Mouse (Mus musculus): ENCODE measurements around the gene Ang2. TPM values are rescaled to one million over a fixed set of nuclear protein-coding genes. Genes with fewer than 3 reads are reported as not detected.

The Ang2 gene
- polyA plus RNA-seq (2014; fragmentation: Illumina TruSeq; extraction: RNeasy Lipid Tissue Mini Kit (QIAGEN cat#74804); ENCODE audit: low read depth, low replicate concordance) = not detected

DNA sequence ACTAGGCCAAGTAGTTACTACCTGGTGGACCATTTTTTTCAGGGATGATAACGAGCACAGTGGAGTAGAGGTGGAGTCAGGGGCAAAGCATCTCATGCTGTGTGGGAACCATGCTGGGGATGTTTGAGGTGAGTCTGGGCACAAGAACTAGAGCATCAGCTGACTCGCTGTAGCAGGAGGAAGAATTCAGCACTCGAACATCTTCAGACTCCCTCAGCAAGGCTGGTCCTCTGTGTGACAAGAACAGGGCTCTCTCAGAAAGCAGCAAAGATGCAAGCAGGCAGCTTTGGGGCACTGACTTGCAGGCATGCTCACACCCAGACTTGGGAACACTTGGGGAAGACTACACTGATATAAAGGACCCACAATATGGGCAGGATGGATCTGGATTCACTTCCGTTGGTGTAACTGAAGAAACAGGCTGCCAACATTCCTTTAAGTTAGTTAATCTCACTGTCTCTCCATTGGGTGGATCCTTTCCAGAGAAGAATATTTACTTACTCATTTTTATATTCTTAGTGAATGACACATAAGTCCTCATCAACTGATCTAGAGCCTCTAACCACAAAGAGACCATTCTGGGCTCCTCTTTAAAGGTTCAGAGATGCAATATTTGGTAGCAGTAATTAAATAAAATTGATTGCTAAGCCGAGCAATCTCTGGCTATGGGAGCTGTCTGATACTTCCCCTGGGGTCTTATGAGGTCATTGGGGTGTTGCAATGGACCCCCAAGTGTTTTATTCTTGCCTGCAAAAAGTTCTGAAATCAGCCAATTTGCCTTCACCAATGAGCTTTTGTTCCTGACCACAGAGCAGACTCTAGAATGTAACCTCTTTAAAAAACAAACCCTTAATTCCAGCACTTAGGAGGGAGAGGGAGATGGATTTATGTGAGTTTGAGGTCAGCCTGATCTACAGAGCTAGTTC, at the start of gene Ang2:
TSS of gene Ang2 (minus strand) at position 51 of the 926 bp plus-strand sequence.

DNA sequence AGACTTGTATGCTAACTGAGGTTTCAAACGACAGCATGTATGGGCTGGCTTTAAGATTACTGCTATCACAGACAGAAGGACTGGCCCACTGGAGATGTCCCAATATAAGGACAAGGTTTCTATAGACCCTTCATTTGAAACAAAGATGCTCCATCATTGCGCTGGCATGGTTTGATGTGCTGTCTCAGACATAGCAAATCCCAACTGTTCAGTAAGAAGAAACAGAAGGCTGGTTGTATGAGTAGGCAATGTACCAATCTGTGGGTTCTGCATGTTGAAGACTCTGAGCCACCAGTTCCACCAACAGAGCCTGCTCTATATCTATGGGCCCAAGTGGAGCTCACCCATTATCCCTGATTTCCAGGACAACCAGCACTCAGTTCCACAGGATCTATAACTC, 4.2 kb upstream of the Ang2 start, which contains the start of gene Ear14:
TSS of gene Ear14 (plus strand) at position 277 of the 400 bp plus-strand sequence.

DNA sequence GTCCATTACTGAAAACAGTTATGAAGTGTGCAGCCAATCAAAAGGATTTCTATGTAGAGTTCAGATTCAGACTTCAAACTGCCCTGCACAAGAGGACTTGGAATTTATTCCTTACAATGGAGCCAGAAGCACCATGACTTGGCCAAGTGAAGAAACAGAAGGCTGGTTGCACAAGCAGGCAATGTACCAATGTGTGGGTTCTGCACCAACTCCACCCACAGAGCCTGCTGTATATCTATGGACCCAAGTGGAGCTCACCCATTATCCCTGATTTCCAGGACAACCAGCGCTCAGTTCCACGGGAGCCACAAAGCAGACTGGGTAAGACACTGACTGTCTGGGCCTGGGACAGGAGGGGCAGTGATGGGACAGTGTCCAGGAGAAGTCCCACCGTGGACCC, 37.0 kb downstream of the Ang2 start, which contains the start of gene Rnase2b:
TSS of gene Rnase2b (plus strand) at position 285 of the 400 bp plus-strand sequence.

DNA sequence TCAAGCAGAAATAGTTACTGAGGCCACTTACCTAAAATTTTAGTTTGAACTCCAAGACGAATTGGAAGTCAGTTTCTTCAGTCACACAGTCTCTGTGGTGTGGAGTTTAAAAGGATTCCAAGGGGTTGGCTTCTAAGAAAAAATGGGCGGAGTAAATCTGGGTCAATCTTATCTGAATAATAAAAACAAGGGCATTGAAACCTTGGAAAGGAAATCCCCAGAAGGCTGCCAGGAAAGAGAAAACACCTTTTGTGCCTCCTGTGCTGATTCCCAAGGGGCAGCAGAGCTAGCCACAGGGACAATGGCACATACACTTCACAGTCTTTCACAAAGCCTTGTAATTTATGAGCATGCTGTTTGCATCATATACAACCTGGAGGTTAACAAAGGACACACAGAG, 52.3 kb downstream of the Ang2 start, which contains the start of gene Rnase1:
TSS of gene Rnase1 (minus strand) at position 101 of the 400 bp plus-strand sequence.

Other genes with a start within 250 kb of the Ang2 start
- not detected for gene Pnp2, start 243.2 kb downstream of the Ang2 start, polyA plus RNA-seq (2014; fragmentation: Illumina TruSeq; extraction: RNeasy Lipid Tissue Mini Kit (QIAGEN cat#74804); ENCODE audit: low read depth, low replicate concordance)
- not detected for gene Rnase10, start 191.4 kb downstream of the Ang2 start, polyA plus RNA-seq (2014; fragmentation: Illumina TruSeq; extraction: RNeasy Lipid Tissue Mini Kit (QIAGEN cat#74804); ENCODE audit: low read depth, low replicate concordance)
- gene Rnase9, start 157.3 kb downstream of the Ang2 start, polyA plus RNA-seq (2014; fragmentation: Illumina TruSeq; extraction: RNeasy Lipid Tissue Mini Kit (QIAGEN cat#74804); ENCODE audit: low read depth, low replicate concordance) = not detected
- not detected for gene Rnase11, start 149.0 kb downstream of the Ang2 start, polyA plus RNA-seq (2014; fragmentation: Illumina TruSeq; extraction: RNeasy Lipid Tissue Mini Kit (QIAGEN cat#74804); ENCODE audit: low read depth, low replicate concordance)
- gene Rnase12, start 141.5 kb downstream of the Ang2 start, polyA plus RNA-seq (2014; fragmentation: Illumina TruSeq; extraction: RNeasy Lipid Tissue Mini Kit (QIAGEN cat#74804); ENCODE audit: low read depth, low replicate concordance) = not detected
- not detected for gene Olfr750, start 124.7 kb downstream of the Ang2 start, polyA plus RNA-seq (2014; fragmentation: Illumina TruSeq; extraction: RNeasy Lipid Tissue Mini Kit (QIAGEN cat#74804); ENCODE audit: low read depth, low replicate concordance)
- 36.1 TPM for gene Rnase4, start 108.1 kb downstream of the Ang2 start, polyA plus RNA-seq (2014; fragmentation: Illumina TruSeq; extraction: RNeasy Lipid Tissue Mini Kit (QIAGEN cat#74804); ENCODE audit: low read depth, low replicate concordance)
- gene Ang, start 108.0 kb downstream of the Ang2 start, polyA plus RNA-seq (2014; fragmentation: Illumina TruSeq; extraction: RNeasy Lipid Tissue Mini Kit (QIAGEN cat#74804); ENCODE audit: low read depth, low replicate concordance) = 1.5 TPM
- 4.6 TPM for gene Eddm3b, start 84.7 kb downstream of the Ang2 start, polyA plus RNA-seq (2014; fragmentation: Illumina TruSeq; extraction: RNeasy Lipid Tissue Mini Kit (QIAGEN cat#74804); ENCODE audit: low read depth, low replicate concordance)
- 4.2 TPM for gene Rnase6, start 75.2 kb downstream of the Ang2 start, polyA plus RNA-seq (2014; fragmentation: Illumina TruSeq; extraction: RNeasy Lipid Tissue Mini Kit (QIAGEN cat#74804); ENCODE audit: low read depth, low replicate concordance)
- not detected for gene Rnase1, start 52.4 kb downstream of the Ang2 start, polyA plus RNA-seq (2014; fragmentation: Illumina TruSeq; extraction: RNeasy Lipid Tissue Mini Kit (QIAGEN cat#74804); ENCODE audit: low read depth, low replicate concordance)
- gene Rnase2b, start 36.9 kb downstream of the Ang2 start, polyA plus RNA-seq (2014; fragmentation: Illumina TruSeq; extraction: RNeasy Lipid Tissue Mini Kit (QIAGEN cat#74804); ENCODE audit: low read depth, low replicate concordance) = not detected
- not detected for gene Ear14, start 4.2 kb upstream of the Ang2 start, polyA plus RNA-seq (2014; fragmentation: Illumina TruSeq; extraction: RNeasy Lipid Tissue Mini Kit (QIAGEN cat#74804); ENCODE audit: low read depth, low replicate concordance)
- gene Rnase2a, start 57.0 kb upstream of the Ang2 start, polyA plus RNA-seq (2014; fragmentation: Illumina TruSeq; extraction: RNeasy Lipid Tissue Mini Kit (QIAGEN cat#74804); ENCODE audit: low read depth, low replicate concordance) = not detected
- gene Gm7247, start 162.6 kb upstream of the Ang2 start, polyA plus RNA-seq (2014; fragmentation: Illumina TruSeq; extraction: RNeasy Lipid Tissue Mini Kit (QIAGEN cat#74804); ENCODE audit: low read depth, low replicate concordance) = not detected
- gene Vmn2r88, start 211.7 kb upstream of the Ang2 start, polyA plus RNA-seq (2014; fragmentation: Illumina TruSeq; extraction: RNeasy Lipid Tissue Mini Kit (QIAGEN cat#74804); ENCODE audit: low read depth, low replicate concordance) = not detected